Mouse (Mus musculus) hematopoietic multipotent progenitor cell, adult 10-12 weeks (in vitro differentiated cells): ENCODE results near the gene Stxbp6. TPM values are rescaled to one million over a fixed set of nuclear protein-coding genes. Genes with fewer than 3 reads are reported as not detected.

Source experiments
- polyA plus RNA-seq: library from polyadenylated mRNA; stranded (reverse); fragments of >175 nt; gene quantifications from 2 replicates; pipeline ENCODE4 v1.2.3, GENCODE M21; 2012; ENCODE audit warnings: low replicate concordance

Stxbp6 gene
- 0.42 and 2.1 TPM in 2 replicates for polyA plus RNA-seq

GRCm38 (mm10) chr12:45074611-45075342, at the start of gene Stxbp6:
Stxbp6 (minus strand) TSS chr12:45074709.

